Mouse (Mus musculus): ENCODE measurements at regions not wholly inside any gene's neighbourhood (a gene's known extent, or its start where the extent isn't known, plus 50 kb on each side); places are given as distances from the start of the nearest gene placed in this dataset.

DNA sequence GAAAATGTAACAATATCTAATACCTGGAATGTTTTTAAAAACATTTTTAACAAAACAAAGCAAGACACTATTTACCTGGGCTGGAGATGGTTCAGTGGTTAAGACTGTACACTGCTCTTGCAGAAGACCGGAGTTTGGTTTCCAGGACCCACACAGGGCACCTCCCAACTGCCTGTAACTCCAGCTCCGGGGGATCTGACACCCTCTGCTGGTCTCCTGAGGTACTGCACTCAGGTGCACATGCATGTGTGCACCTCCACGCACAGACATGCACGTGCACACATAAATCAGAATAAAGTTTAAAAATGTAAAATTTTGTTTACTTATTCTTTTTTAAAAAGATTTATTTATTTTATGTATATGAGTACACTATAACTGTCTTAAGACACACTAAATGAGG, 70.4 kb upstream of the Tbx5 start:
- Histone ChIP-seq H3K4me2 (ENCODE audit: low read length) (no peak overlapping the region), H3K27me3 (ENCODE audit: control insufficient read depth, insufficient read depth, low read length) (no peaks in the 10 kb centered on the region), H3K36me3 (ENCODE audit: control insufficient read depth, insufficient read depth, low read length) (no peaks in the 10 kb centered on the region), H3K9ac (ENCODE audit: low read length) (no peak overlapping the region), H3K27ac (replicated peaks in 1 of 2; ENCODE audit: control insufficient read depth in 1 of 2, insufficient read depth in 1 of 2, low read depth in 2 of 2, low read length in 2 of 2) (no peak overlapping the region), H3K4me1 (ENCODE audit: control insufficient read depth in 2 of 2, insufficient read depth in 2 of 2, low read length in 2 of 2) (no peaks in the 10 kb centered on the region; a peak in 1 of 4 replicates), H3K9me3 (ENCODE audit: control insufficient read depth, low read length) (0 out of 2 replicates have a peak, but pooled peaks cover 3% of the 10 kb centered on the region), H3K4me3 (ENCODE audit: control insufficient read depth in 1 of 2, insufficient read depth in 1 of 2, low read depth in 1 of 2, low read length in 2 of 2) (no peak overlapping the region)
- WGBS: 79% methylated on average over 4 of the region's 4 CpGs
- no peak for ATAC-seq (ENCODE audit: insufficient number of reproducible peaks, insufficient read depth, low FRiP score, low read depth)

- no peak overlapping the region for H3K27ac ChIP-seq (replicated peaks in 1 of 2; ENCODE audit: control insufficient read depth in 1 of 2, insufficient read depth in 1 of 2, low read depth in 2 of 2, low read length in 2 of 2)
- H3K27me3 ChIP-seq (ENCODE audit: control insufficient read depth, insufficient read depth, low read length): 0 out of 2 replicates have a peak, but pooled peaks cover 6% of the 10 kb centered on the region
- no peaks in the 10 kb centered on the region; a peak in 1 of 4 replicates for H3K4me1 ChIP-seq (ENCODE audit: control insufficient read depth in 2 of 2, insufficient read depth in 2 of 2, low read length in 2 of 2)
- 61% methylated on average over 7 of the region's 7 CpGs for WGBS
- no peak overlapping the region for H3K9ac ChIP-seq (ENCODE audit: low read length)
- H3K4me3 ChIP-seq (ENCODE audit: control insufficient read depth in 1 of 2, insufficient read depth in 1 of 2, low read depth in 1 of 2, low read length in 2 of 2): no peak overlapping the region
- H3K4me2 ChIP-seq (ENCODE audit: low read length): no peak overlapping the region
- H3K9me3 ChIP-seq (ENCODE audit: control insufficient read depth, low read length): 0 out of 2 replicates have a peak, but pooled peaks cover 3% of the 10 kb centered on the region
- no peaks in the 10 kb centered on the region for H3K36me3 ChIP-seq (ENCODE audit: control insufficient read depth, insufficient read depth, low read length)
- ATAC-seq (ENCODE audit: insufficient number of reproducible peaks, insufficient read depth, low FRiP score, low read depth): no peak
These were observed 69.1 kb upstream of the Tbx5 start for GRCm38 (mm10) chr5:119763337-119763736.

- H3K9me3 ChIP-seq (ENCODE audit: control insufficient read depth, low read length): no peaks in the 10 kb centered on the region
- H3K27me3 ChIP-seq (ENCODE audit: control insufficient read depth, insufficient read depth, low read length): 0 out of 2 replicates have a peak, but pooled peaks cover 6% of the 10 kb centered on the region
- no peaks in the 10 kb centered on the region for H3K36me3 ChIP-seq (ENCODE audit: control insufficient read depth, insufficient read depth, low read length)
- no peaks in the 10 kb centered on the region; a peak in 1 of 4 replicates for H3K4me1 ChIP-seq (ENCODE audit: control insufficient read depth in 2 of 2, insufficient read depth in 2 of 2, low read length in 2 of 2)
- no peak overlapping the region for H3K4me3 ChIP-seq (ENCODE audit: control insufficient read depth in 1 of 2, insufficient read depth in 1 of 2, low read depth in 1 of 2, low read length in 2 of 2)
- no peak for ATAC-seq (ENCODE audit: insufficient number of reproducible peaks, insufficient read depth, low FRiP score, low read depth)
- 28% methylated on average over 13 of the region's 13 CpGs for WGBS
- no peak overlapping the region for H3K4me2 ChIP-seq (ENCODE audit: low read length)
- no peak overlapping the region for H3K9ac ChIP-seq (ENCODE audit: low read length)
- H3K27ac ChIP-seq (replicated peaks in 1 of 2; ENCODE audit: control insufficient read depth in 1 of 2, insufficient read depth in 1 of 2, low read depth in 2 of 2, low read length in 2 of 2): no peak overlapping the region
These were observed 66.1 kb upstream of the Tbx5 start for GRCm38 (mm10) chr5:119766372-119766771.

DNA sequence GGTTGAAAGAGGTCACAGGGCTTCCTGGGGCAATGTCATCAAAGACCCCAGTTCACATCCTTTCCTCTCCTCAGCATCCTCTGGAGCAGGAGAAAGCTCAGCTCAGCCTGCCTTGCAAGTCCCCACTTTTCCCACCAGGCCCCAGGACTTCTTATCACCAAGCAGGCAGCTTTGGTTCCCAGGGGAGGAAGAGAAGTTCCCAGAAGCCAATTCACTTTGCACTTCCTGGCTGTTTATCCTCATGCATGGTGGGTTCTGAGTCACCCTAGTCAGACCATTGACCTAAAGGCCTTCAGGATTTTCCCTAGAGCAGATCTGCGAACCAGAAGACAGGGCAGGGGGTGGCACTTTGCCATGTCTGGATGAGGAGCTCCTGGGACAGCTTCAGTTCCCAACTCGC, 61.5 kb upstream of the Tbx5 start:
- Histone ChIP-seq H3K36me3 (ENCODE audit: control insufficient read depth, insufficient read depth, low read length) (no peaks in the 10 kb centered on the region), H3K9ac (ENCODE audit: low read length) (no peak overlapping the region), H3K4me2 (ENCODE audit: low read length) (no peak overlapping the region), H3K4me3 (ENCODE audit: control insufficient read depth in 1 of 2, insufficient read depth in 1 of 2, low read depth in 1 of 2, low read length in 2 of 2) (no peak overlapping the region), H3K27me3 (ENCODE audit: control insufficient read depth, insufficient read depth, low read length) (peaks cover 9% of the 10 kb centered on the region; the same call in 1 of the 2 replicates), H3K4me1 (ENCODE audit: control insufficient read depth in 2 of 2, insufficient read depth in 2 of 2, low read length in 2 of 2) (no peaks in the 10 kb centered on the region; a peak in 1 of 4 replicates), H3K27ac (replicated peaks in 1 of 2; ENCODE audit: control insufficient read depth in 1 of 2, insufficient read depth in 1 of 2, low read depth in 2 of 2, low read length in 2 of 2) (no peak overlapping the region), H3K9me3 (ENCODE audit: control insufficient read depth, low read length) (no peaks in the 10 kb centered on the region)
- 41% methylated on average over 2 of the region's 2 CpGs for WGBS
- no peak for ATAC-seq (ENCODE audit: insufficient number of reproducible peaks, insufficient read depth, low FRiP score, low read depth)

GRCm38 (mm10) chr5:119776106-119776887, 56.2 kb upstream of the Tbx5 start:
- ATAC-seq (ENCODE audit: insufficient number of reproducible peaks, insufficient read depth, low FRiP score, low read depth): no peak
- H3K9ac ChIP-seq (ENCODE audit: low read length): no peak overlapping the region
- no peak overlapping the region for H3K4me3 ChIP-seq (ENCODE audit: control insufficient read depth in 1 of 2, insufficient read depth in 1 of 2, low read depth in 1 of 2, low read length in 2 of 2)
- H3K4me1 ChIP-seq (ENCODE audit: control insufficient read depth in 2 of 2, insufficient read depth in 2 of 2, low read length in 2 of 2): no peaks in the 10 kb centered on the region
- 56% methylated on average over 9 of the region's 9 CpGs for WGBS
- no peak overlapping the region for H3K4me2 ChIP-seq (ENCODE audit: low read length)
- H3K9me3 ChIP-seq (ENCODE audit: control insufficient read depth, low read length): no peaks in the 10 kb centered on the region
- H3K36me3 ChIP-seq (ENCODE audit: control insufficient read depth, insufficient read depth, low read length): no peaks in the 10 kb centered on the region
- H3K27ac ChIP-seq (replicated peaks in 1 of 2; ENCODE audit: control insufficient read depth in 1 of 2, insufficient read depth in 1 of 2, low read depth in 2 of 2, low read length in 2 of 2): no peak overlapping the region
- peaks cover 3% of the 10 kb centered on the region; the same call in 1 of the 2 replicates for H3K27me3 ChIP-seq (ENCODE audit: control insufficient read depth, insufficient read depth, low read length)

- Histone ChIP-seq H3K4me3 (ENCODE audit: control insufficient read depth in 1 of 2, insufficient read depth in 1 of 2, low read depth in 1 of 2, low read length in 2 of 2) (no peak overlapping the region), H3K27ac (replicated peaks in 1 of 2; ENCODE audit: control insufficient read depth in 1 of 2, insufficient read depth in 1 of 2, low read depth in 2 of 2, low read length in 2 of 2) (no peak overlapping the region), H3K9me3 (ENCODE audit: control insufficient read depth, low read length) (no peaks in the 10 kb centered on the region), H3K36me3 (ENCODE audit: control insufficient read depth, insufficient read depth, low read length) (no peaks in the 10 kb centered on the region), H3K4me2 (ENCODE audit: low read length) (no peak overlapping the region), H3K27me3 (ENCODE audit: control insufficient read depth, insufficient read depth, low read length) (peaks cover 3% of the 10 kb centered on the region; the same call in 1 of the 2 replicates), H3K9ac (ENCODE audit: low read length) (no peak overlapping the region), H3K4me1 (ENCODE audit: control insufficient read depth in 2 of 2, insufficient read depth in 2 of 2, low read length in 2 of 2) (no peaks in the 10 kb centered on the region)
- no peak for ATAC-seq (ENCODE audit: insufficient number of reproducible peaks, insufficient read depth, low FRiP score, low read depth)
- WGBS: 8% methylated on average over 2 of the region's 2 CpGs
These were observed 54.6 kb upstream of the Tbx5 start for GRCm38 (mm10) chr5:119777836-119778235.

- Histone ChIP-seq H3K4me1 (ENCODE audit: control insufficient read depth in 2 of 2, insufficient read depth in 2 of 2, low read length in 2 of 2) (no peaks in the 10 kb centered on the region), H3K36me3 (ENCODE audit: control insufficient read depth, insufficient read depth, low read length) (no peaks in the 10 kb centered on the region), H3K27me3 (ENCODE audit: control insufficient read depth, insufficient read depth, low read length) (no peaks in the 10 kb centered on the region), H3K4me2 (ENCODE audit: low read length) (no peak overlapping the region), H3K27ac (replicated peaks in 1 of 2; ENCODE audit: control insufficient read depth in 1 of 2, insufficient read depth in 1 of 2, low read depth in 2 of 2, low read length in 2 of 2) (no peak overlapping the region), H3K9me3 (ENCODE audit: control insufficient read depth, low read length) (no peaks in the 10 kb centered on the region), H3K4me3 (ENCODE audit: control insufficient read depth in 1 of 2, insufficient read depth in 1 of 2, low read depth in 1 of 2, low read length in 2 of 2) (no peak overlapping the region), H3K9ac (ENCODE audit: low read length) (no peak overlapping the region)
- no peak for ATAC-seq (ENCODE audit: insufficient number of reproducible peaks, insufficient read depth, low FRiP score, low read depth)
- 56% methylated on average over 5 of the region's 5 CpGs for WGBS
These were observed 51.1 kb upstream of the Tbx5 start for GRCm38 (mm10) chr5:119781375-119781774.
